Mouse (Mus musculus): ENCODE data around the gene Cpxm2.

The Cpxm2 gene

GRCm38 (mm10) chr7:132128687-132129086 lies 25.9 kb downstream of the Cpxm2 start:
- no peak for DNase-seq (ENCODE audit: low spot score)

- no peak for DNase-seq (ENCODE audit: low spot score)
Observed at GRCm38 (mm10) chr7:132124948-132125347, 29.6 kb downstream of the Cpxm2 start.

- no peak for DNase-seq (ENCODE audit: low spot score)
Observed at GRCm38 (mm10) chr7:132123211-132123610, 31.3 kb downstream of the Cpxm2 start.

- DNase-seq (ENCODE audit: low spot score): no peak
Observed at GRCm38 (mm10) chr7:132119817-132120216, 34.7 kb downstream of the Cpxm2 start.

- DNase-seq (ENCODE audit: low spot score): no peak
Observed at GRCm38 (mm10) chr7:132111770-132112169, 42.8 kb downstream of the Cpxm2 start.

GRCm38 (mm10) chr7:132110308-132110707 lies 44.2 kb downstream of the Cpxm2 start:
- no peak for DNase-seq (ENCODE audit: low spot score)

GRCm38 (mm10) chr7:132106891-132107290 lies 47.6 kb downstream of the Cpxm2 start:
- DNase-seq (ENCODE audit: low spot score): no peak

GRCm38 (mm10) chr7:132105326-132105725 lies 49.2 kb downstream of the Cpxm2 start:
- DNase-seq (ENCODE audit: low spot score): no peak

GRCm38 (mm10) chr7:132098441-132098840 lies 56.1 kb downstream of the Cpxm2 start:
- DNase-seq (ENCODE audit: low spot score): no peak

GRCm38 (mm10) chr7:132094666-132095065 lies 59.9 kb downstream of the Cpxm2 start:
- DNase-seq (ENCODE audit: low spot score): no peak

- no peak for DNase-seq (ENCODE audit: low spot score)
Observed at GRCm38 (mm10) chr7:132091551-132091950, 63.0 kb downstream of the Cpxm2 start.

- no peak for DNase-seq (ENCODE audit: low spot score)
Observed at GRCm38 (mm10) chr7:132088606-132089005, 65.9 kb downstream of the Cpxm2 start.

GRCm38 (mm10) chr7:132088181-132088580 lies 66.4 kb downstream of the Cpxm2 start:
- DNase-seq (ENCODE audit: low spot score): no peak

GRCm38 (mm10) chr7:132075825-132076224 lies 78.7 kb downstream of the Cpxm2 start:
- DNase-seq (ENCODE audit: low spot score): no peak

GRCm38 (mm10) chr7:132074503-132074902 lies 80.0 kb downstream of the Cpxm2 start:
- DNase-seq (ENCODE audit: low spot score): no peak

- no peak for DNase-seq (ENCODE audit: low spot score)
Observed at GRCm38 (mm10) chr7:132070877-132071625, 83.5 kb downstream of the Cpxm2 start.

- no peak for DNase-seq (ENCODE audit: low spot score)
Observed at GRCm38 (mm10) chr7:132067951-132068350, 86.6 kb downstream of the Cpxm2 start.

- no peak for DNase-seq (ENCODE audit: low spot score)
Observed at GRCm38 (mm10) chr7:132067511-132067910, 87.0 kb downstream of the Cpxm2 start.

GRCm38 (mm10) chr7:132060116-132060515 lies 94.4 kb downstream of the Cpxm2 start:
- DNase-seq (ENCODE audit: low spot score): no peak

- DNase-seq (ENCODE audit: low spot score): no peak
Observed at GRCm38 (mm10) chr7:132056565-132056964, 98.0 kb downstream of the Cpxm2 start.

- DNase-seq (ENCODE audit: low spot score): no peak
Observed at GRCm38 (mm10) chr7:132046662-132047061, 107.9 kb downstream of the Cpxm2 start.

GRCm38 (mm10) chr7:132031940-132032531 lies 122.5 kb downstream of the Cpxm2 start:
- DNase-seq (ENCODE audit: low spot score): no peak

- no peak for DNase-seq (ENCODE audit: low spot score)
Observed at GRCm38 (mm10) chr7:132026671-132027070, 127.9 kb downstream of the Cpxm2 start.

GRCm38 (mm10) chr7:132025591-132025990 lies 128.9 kb downstream of the Cpxm2 start:
- no peak for DNase-seq (ENCODE audit: low spot score)

Measured in urinary bladder, postnatal 10 days (tissue).